Mouse (Mus musculus): ENCODE data around the gene Prkg2.

The Prkg2 gene

GRCm38 (mm10) chr5:98978316-98978715, 58.8 kb downstream of the Prkg2 start:
- DNase-seq (ENCODE audit: extremely low read depth, low read depth, low spot score): no peak

- no peak for DNase-seq (ENCODE audit: extremely low read depth, low read depth, low spot score)
These were observed 61.1 kb downstream of the Prkg2 start for GRCm38 (mm10) chr5:98975877-98976672.

GRCm38 (mm10) chr5:98966679-98967078, 70.5 kb downstream of the Prkg2 start:
- DNase-seq (ENCODE audit: extremely low read depth, low read depth, low spot score): no peak

GRCm38 (mm10) chr5:98965139-98965538, 72.0 kb downstream of the Prkg2 start:
- no peak for DNase-seq (ENCODE audit: extremely low read depth, low read depth, low spot score)

- no peak for DNase-seq (ENCODE audit: extremely low read depth, low read depth, low spot score)
These were observed 72.8 kb downstream of the Prkg2 start for GRCm38 (mm10) chr5:98964367-98964766.

- DNase-seq (ENCODE audit: extremely low read depth, low read depth, low spot score): no peak
These were observed 74.7 kb downstream of the Prkg2 start for GRCm38 (mm10) chr5:98962472-98962871.

- DNase-seq (ENCODE audit: extremely low read depth, low read depth, low spot score): no peak
These were observed 81.6 kb downstream of the Prkg2 start for GRCm38 (mm10) chr5:98955576-98955975.

- DNase-seq (ENCODE audit: extremely low read depth, low read depth, low spot score): no peak
These were observed 83.8 kb downstream of the Prkg2 start for GRCm38 (mm10) chr5:98953386-98953785.

- no peak for DNase-seq (ENCODE audit: extremely low read depth, low read depth, low spot score)
These were observed 85.6 kb downstream of the Prkg2 start for GRCm38 (mm10) chr5:98951566-98951965.

GRCm38 (mm10) chr5:98950495-98951092, 86.6 kb downstream of the Prkg2 start:
- DNase-seq (ENCODE audit: extremely low read depth, low read depth, low spot score): no peak

- no peak for DNase-seq (ENCODE audit: extremely low read depth, low read depth, low spot score)
These were observed 87.4 kb downstream of the Prkg2 start for GRCm38 (mm10) chr5:98949784-98950183.

GRCm38 (mm10) chr5:98946656-98947055, 90.5 kb downstream of the Prkg2 start:
- no peak for DNase-seq (ENCODE audit: extremely low read depth, low read depth, low spot score)

- no peak for DNase-seq (ENCODE audit: extremely low read depth, low read depth, low spot score)
These were observed 91.0 kb downstream of the Prkg2 start for GRCm38 (mm10) chr5:98946117-98946620.

GRCm38 (mm10) chr5:98943776-98944175, 93.4 kb downstream of the Prkg2 start:
- no peak for DNase-seq (ENCODE audit: extremely low read depth, low read depth, low spot score)

GRCm38 (mm10) chr5:98940731-98941130, 96.4 kb downstream of the Prkg2 start:
- DNase-seq (ENCODE audit: extremely low read depth, low read depth, low spot score): no peak

GRCm38 (mm10) chr5:98939631-98940208, 97.4 kb downstream of the Prkg2 start:
- no peak for DNase-seq (ENCODE audit: extremely low read depth, low read depth, low spot score)

GRCm38 (mm10) chr5:98939116-98939515, 98.0 kb downstream of the Prkg2 start:
- no peak for DNase-seq (ENCODE audit: extremely low read depth, low read depth, low spot score)

- DNase-seq (ENCODE audit: extremely low read depth, low read depth, low spot score): no peak
These were observed 99.3 kb downstream of the Prkg2 start for GRCm38 (mm10) chr5:98937879-98938278.

- DNase-seq (ENCODE audit: extremely low read depth, low read depth, low spot score): no peak
These were observed 100.5 kb downstream of the Prkg2 start for GRCm38 (mm10) chr5:98936650-98937049.

- no peak for DNase-seq (ENCODE audit: extremely low read depth, low read depth, low spot score)
These were observed 101.2 kb downstream of the Prkg2 start for GRCm38 (mm10) chr5:98935930-98936329.

- no peak for DNase-seq (ENCODE audit: extremely low read depth, low read depth, low spot score)
These were observed 114.2 kb downstream of the Prkg2 start for GRCm38 (mm10) chr5:98922921-98923320.

GRCm38 (mm10) chr5:98921608-98922007, 115.5 kb downstream of the Prkg2 start:
- no peak for DNase-seq (ENCODE audit: extremely low read depth, low read depth, low spot score)
